Mouse (Mus musculus): ENCODE measurements around the gene Pde9a. TPM values are rescaled to one million over a fixed set of nuclear protein-coding genes. Genes with fewer than 3 reads are reported as not detected.
A peak's percentile ranks its signal among the peaks of the same experiment; 100 is the strongest.

The Pde9a gene
- polyA plus RNA-seq, 1 experiment: not detected

- Histone ChIP-seq H3K27ac (ENCODE audit: insufficient read depth, low read depth, low read length) (no peak overlapping the region), H3K4me3 (ENCODE audit: insufficient read depth, low read length) (no peak overlapping the region), H3K4me1 (ENCODE audit: control insufficient read depth, insufficient read depth, low read length) (no peaks in the 10 kb centered on the region)
- TF ChIP-seq CTCF (IDR thresholded peaks at IDR 0.05; ENCODE audit: low read depth, low read length) (no peak), POLR2A (IDR thresholded peaks at IDR 0.05; ENCODE audit: borderline replicate concordance, low read depth, low read length) (no peak)
Measured at GRCm38 (mm10) chr17:31425827-31426698, 40.1 kb downstream of the Pde9a start.

GRCm38 (mm10) chr17:31429402-31429801 lies 43.4 kb downstream of the Pde9a start:
- no peaks in the 10 kb centered on the region for H3K4me1 ChIP-seq (ENCODE audit: control insufficient read depth, insufficient read depth, low read length)
- H3K4me3 ChIP-seq (ENCODE audit: insufficient read depth, low read length): no peak overlapping the region
- H3K27ac ChIP-seq (ENCODE audit: insufficient read depth, low read depth, low read length): no peak overlapping the region
- TF ChIP-seq POLR2A (IDR thresholded peaks at IDR 0.05; ENCODE audit: borderline replicate concordance, low read depth, low read length) (no peak), CTCF (IDR thresholded peaks at IDR 0.05; ENCODE audit: low read depth, low read length) (peak; percentile 61; the same call in 1 of the 2 replicates)

GRCm38 (mm10) chr17:31432878-31433281 lies 46.9 kb downstream of the Pde9a start:
- Histone ChIP-seq H3K4me3 (ENCODE audit: insufficient read depth, low read length) (no peak overlapping the region), H3K4me1 (ENCODE audit: control insufficient read depth, insufficient read depth, low read length) (peaks cover 12% of the 10 kb centered on the region), H3K27ac (ENCODE audit: insufficient read depth, low read depth, low read length) (no peak overlapping the region)
- no peak for TF ChIP-seq POLR2A (IDR thresholded peaks at IDR 0.05; ENCODE audit: borderline replicate concordance, low read depth, low read length)
- no peak for TF ChIP-seq CTCF (IDR thresholded peaks at IDR 0.05; ENCODE audit: low read depth, low read length)

GRCm38 (mm10) chr17:31433401-31433928 lies 47.5 kb downstream of the Pde9a start:
- TF ChIP-seq POLR2A (IDR thresholded peaks at IDR 0.05; ENCODE audit: borderline replicate concordance, low read depth, low read length) (no peak), CTCF (IDR thresholded peaks at IDR 0.05; ENCODE audit: low read depth, low read length) (no peak)
- Histone ChIP-seq H3K4me3 (ENCODE audit: insufficient read depth, low read length) (no peak overlapping the region), H3K4me1 (ENCODE audit: control insufficient read depth, insufficient read depth, low read length) (peaks cover 12% of the 10 kb centered on the region), H3K27ac (ENCODE audit: insufficient read depth, low read depth, low read length) (no peak overlapping the region)

GRCm38 (mm10) chr17:31433978-31434797 lies 48.2 kb downstream of the Pde9a start:
- Histone ChIP-seq H3K4me1 (ENCODE audit: control insufficient read depth, insufficient read depth, low read length) (peaks cover 12% of the 10 kb centered on the region), H3K27ac (ENCODE audit: insufficient read depth, low read depth, low read length) (no peak overlapping the region), H3K4me3 (ENCODE audit: insufficient read depth, low read length) (no peak overlapping the region)
- TF ChIP-seq POLR2A (IDR thresholded peaks at IDR 0.05; ENCODE audit: borderline replicate concordance, low read depth, low read length) (no peak), CTCF (IDR thresholded peaks at IDR 0.05; ENCODE audit: low read depth, low read length) (no peak)

GRCm38 (mm10) chr17:31434825-31435325 lies 48.9 kb downstream of the Pde9a start:
- Histone ChIP-seq H3K4me1 (ENCODE audit: control insufficient read depth, insufficient read depth, low read length) (peaks cover 12% of the 10 kb centered on the region), H3K27ac (ENCODE audit: insufficient read depth, low read depth, low read length) (no peak overlapping the region), H3K4me3 (ENCODE audit: insufficient read depth, low read length) (no peak overlapping the region)
- no peak for TF ChIP-seq POLR2A (IDR thresholded peaks at IDR 0.05; ENCODE audit: borderline replicate concordance, low read depth, low read length)
- TF ChIP-seq CTCF (IDR thresholded peaks at IDR 0.05; ENCODE audit: low read depth, low read length): no peak

- H3K4me1 ChIP-seq (ENCODE audit: control insufficient read depth, insufficient read depth, low read length): peaks cover 12% of the 10 kb centered on the region
- H3K27ac ChIP-seq (ENCODE audit: insufficient read depth, low read depth, low read length): no peak overlapping the region
- no peak overlapping the region for H3K4me3 ChIP-seq (ENCODE audit: insufficient read depth, low read length)
- TF ChIP-seq POLR2A (IDR thresholded peaks at IDR 0.05; ENCODE audit: borderline replicate concordance, low read depth, low read length): no peak
Measured at GRCm38 (mm10) chr17:31435934-31436813, 50.2 kb downstream of the Pde9a start.

- TF ChIP-seq CTCF (IDR thresholded peaks at IDR 0.05; ENCODE audit: low read depth, low read length): no peak
- TF ChIP-seq POLR2A (IDR thresholded peaks at IDR 0.05; ENCODE audit: borderline replicate concordance, low read depth, low read length): no peak
- Histone ChIP-seq H3K27ac (ENCODE audit: insufficient read depth, low read depth, low read length) (no peak overlapping the region), H3K4me1 (ENCODE audit: control insufficient read depth, insufficient read depth, low read length) (peaks cover 12% of the 10 kb centered on the region), H3K4me3 (ENCODE audit: insufficient read depth, low read length) (no peak overlapping the region)
Measured at GRCm38 (mm10) chr17:31436814-31437406, 50.9 kb downstream of the Pde9a start.

Measured in bone marrow macrophage, adult 2 months (primary cell).